Mouse (Mus musculus): Measurements from ENCODE around the gene Zfp1.

DNA sequence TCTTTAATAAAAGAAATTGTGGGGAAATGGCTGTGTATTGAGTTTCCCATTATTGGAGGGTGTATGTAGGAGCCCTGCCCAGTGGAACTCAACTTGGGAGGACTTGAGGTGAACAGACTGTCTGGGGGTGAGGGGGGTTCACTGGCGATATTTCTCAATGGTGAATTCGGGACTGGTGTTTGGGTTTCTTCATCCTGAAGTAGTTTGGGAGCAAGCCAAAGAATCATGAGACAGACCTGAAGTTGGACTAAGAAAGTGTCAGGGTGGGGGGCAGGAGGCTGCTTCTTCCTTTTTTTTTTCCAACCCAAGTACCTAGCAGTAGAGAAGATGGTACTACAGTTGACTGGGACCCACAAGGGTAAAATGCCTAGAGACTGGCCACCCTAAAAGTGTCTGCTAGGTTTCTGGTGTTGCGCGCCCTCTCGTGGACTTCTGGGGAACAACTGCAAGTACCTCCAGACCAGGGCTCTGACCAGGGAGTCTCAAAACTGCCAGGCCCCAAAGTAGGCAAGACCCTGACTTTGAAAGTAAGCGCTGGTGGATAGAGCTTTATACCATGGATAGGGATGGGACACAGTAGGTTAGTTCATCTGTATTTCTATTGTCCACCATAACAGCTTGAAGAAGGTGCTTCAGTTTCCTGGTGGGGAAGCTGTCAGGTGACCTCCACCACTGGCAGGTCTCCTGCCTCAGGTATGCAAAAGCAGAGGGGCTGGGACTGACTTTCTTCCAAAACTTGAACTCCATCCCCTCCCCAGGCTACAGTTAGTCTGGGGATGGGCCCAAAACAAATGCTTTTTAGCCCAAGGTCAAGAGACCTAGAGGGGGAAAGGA lies 17.3 kb upstream of the Zfp1 start:
- TF ChIP-seq POLR2A (IDR thresholded peaks at IDR 0.05; ENCODE audit: borderline replicate concordance, low read depth, low read length) (no peak), CTCF (IDR thresholded peaks at IDR 0.05; ENCODE audit: low read depth, low read length) (peak; percentile 72)

All from bone marrow macrophage, adult 2 months (primary cell).